Mouse (Mus musculus) adrenal gland (tissue): Measurements from ENCODE around the gene Nckipsd.

Experiments used
- intact Hi-C: fragments of 180-260 bp; cut with DNase I; formaldehyde crosslinking; loops from one replicate; pipeline ENCODE4 v1.15.1; 2025
- long read RNA-seq, 2 experiments: library from polyadenylated mRNA; unstranded; transcript quantifications; one replicate each; pipeline ENCODE4 v2.0.0; 2020; ENCODE audit warnings: borderline replicate concordance in 1 of 2; ENCODE audit not compliant: insufficient replicate concordance in 1 of 2

Gene Nckipsd
- long read RNA-seq, experiment 1, transcript Nckipsd-201 (13 exons, 3,360 nt), result major isoform, 8 of 15 reads
- long read RNA-seq, experiment 1, partial matches to known transcripts, result 2 of 15 reads
- long read RNA-seq, experiment 1, other reads (novel, unspliced or antisense), result 5 of 15 reads
- long read RNA-seq, experiment 2, transcript Nckipsd-201 (13 exons, 3,360 nt), result major isoform, 6 of 13 reads
- long read RNA-seq, experiment 2, partial matches to known transcripts, result 2 of 13 reads
- long read RNA-seq, experiment 2, other reads (novel, unspliced or antisense), result 5 of 13 reads

- intact Hi-C loops, result no loop called here
These were observed at the start of gene Nckipsd for GRCm38 (mm10) chr9:108808163-108808665. Gene Nckipsd, plus strand, starts transcription at chr9:108808368.

- intact Hi-C loops, result loop anchor here (5.0 kb wide), 1 partner anchor 58 kb away; no protein-coding TSS in a partner anchor
These were observed 49.0 kb upstream of the Nckipsd start for GRCm38 (mm10) chr9:108759121-108759520.

- intact Hi-C loops, result loop anchor here (5.0 kb wide), 1 partner anchor 57 kb away; no protein-coding TSS in a partner anchor
These were observed 48.4 kb upstream of the Nckipsd start for GRCm38 (mm10) chr9:108759805-108760204.

GRCm38 (mm10) chr9:108761561-108761960, 46.6 kb upstream of the Nckipsd start:
- intact Hi-C loops, result no loop called here

GRCm38 (mm10) chr9:108764971-108765370, 43.2 kb upstream of the Nckipsd start:
- intact Hi-C loops, result no loop called here

GRCm38 (mm10) chr9:108776614-108777013, 31.6 kb upstream of the Nckipsd start:
- intact Hi-C loops, result no loop called here

GRCm38 (mm10) chr9:108777276-108777675, 30.9 kb upstream of the Nckipsd start:
- intact Hi-C loops, result no loop called here

GRCm38 (mm10) chr9:108780959-108781358, 27.2 kb upstream of the Nckipsd start:
- intact Hi-C loops, result no loop called here

GRCm38 (mm10) chr9:108781891-108782290, 26.3 kb upstream of the Nckipsd start:
- intact Hi-C loops, result no loop called here

- intact Hi-C loops, result no loop called here
These were observed 25.2 kb upstream of the Nckipsd start for GRCm38 (mm10) chr9:108782836-108783547.

- intact Hi-C loops, result no loop called here
These were observed 24.4 kb upstream of the Nckipsd start, which contains the start of gene Ip6k2 for GRCm38 (mm10) chr9:108783548-108784463. Gene Ip6k2, plus strand, starts transcription at chr9:108783796.

- intact Hi-C loops, result no loop called here
These were observed 22.8 kb upstream of the Nckipsd start for GRCm38 (mm10) chr9:108785416-108785815.

- intact Hi-C loops, result no loop called here
These were observed 21.7 kb upstream of the Nckipsd start for GRCm38 (mm10) chr9:108786494-108786893.

- intact Hi-C loops, result no loop called here
These were observed 21.1 kb upstream of the Nckipsd start for GRCm38 (mm10) chr9:108787080-108787479.

GRCm38 (mm10) chr9:108788713-108789112, 19.5 kb upstream of the Nckipsd start:
- intact Hi-C loops, result no loop called here

GRCm38 (mm10) chr9:108792307-108792706, 15.9 kb upstream of the Nckipsd start:
- intact Hi-C loops, result no loop called here

GRCm38 (mm10) chr9:108792730-108793129, 15.4 kb upstream of the Nckipsd start:
- intact Hi-C loops, result no loop called here

- intact Hi-C loops, result no loop called here
These were observed 12.9 kb upstream of the Nckipsd start for GRCm38 (mm10) chr9:108795281-108795680.

GRCm38 (mm10) chr9:108795762-108796161, 12.4 kb upstream of the Nckipsd start:
- intact Hi-C loops, result no loop called here

GRCm38 (mm10) chr9:108796351-108796981, 11.7 kb upstream of the Nckipsd start:
- intact Hi-C loops, result no loop called here

GRCm38 (mm10) chr9:108797477-108797876, 10.7 kb upstream of the Nckipsd start:
- intact Hi-C loops, result no loop called here
